Mouse (Mus musculus) liver, adult 2 months (tissue): ENCODE measurements around the gene Washc1.

Experiments used
- CTCF ChIP-seq: fragments of 200-500 bp; IDR thresholded peaks from 2 replicates; pipeline ENCODE4 v1.5.1; 2011; ENCODE audit warnings: low read depth, low read length, control low read depth
- POLR2A ChIP-seq: fragments of 200-500 bp; IDR thresholded peaks from 2 replicates; pipeline ENCODE4 v1.6.1; 2011; ENCODE audit warnings: low read length, control low read depth; ENCODE audit not compliant: insufficient read depth; ENCODE audit errors: extremely low read depth

DNA sequence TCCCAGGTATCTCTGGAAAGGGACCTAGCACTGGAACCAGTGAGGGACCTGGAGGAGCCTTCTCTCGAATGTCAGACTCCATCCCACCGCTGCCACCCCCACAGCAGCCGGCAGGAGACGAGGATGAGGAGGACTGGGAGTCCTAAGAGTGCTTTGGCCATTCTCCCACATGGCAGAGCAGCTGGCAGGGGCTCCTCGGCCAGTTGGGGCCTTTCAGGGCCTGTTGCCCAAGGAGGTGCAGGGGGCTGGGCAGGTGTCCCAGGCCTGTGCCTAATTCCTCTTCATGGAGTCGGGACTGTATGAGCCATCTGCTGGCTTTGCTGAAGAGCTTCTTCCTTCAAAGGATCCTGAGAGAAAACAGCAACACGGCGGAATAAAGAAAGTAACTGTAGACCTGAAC, 7.6 kb downstream of the Washc1 start:
- no peak for TF ChIP-seq POLR2A
- TF ChIP-seq CTCF, result no peak
